Mouse (Mus musculus) CD4-positive, CD25-positive, alpha-beta regulatory T cell (primary cell): Measurements from ENCODE around the gene Mcl1. TPM values are rescaled to one million over a fixed set of nuclear protein-coding genes. Genes with fewer than 3 reads are reported as not detected.

Experiments used
- polyA plus RNA-seq: library from polyadenylated mRNA; unstranded; fragments of 100-300 nt; shearing (Covaris generic); gene quantifications from one replicate; pipeline ENCODE4 v1.2.1, GENCODE M21; 2017

Mcl1 gene
- 602 TPM for polyA plus RNA-seq

DNA sequence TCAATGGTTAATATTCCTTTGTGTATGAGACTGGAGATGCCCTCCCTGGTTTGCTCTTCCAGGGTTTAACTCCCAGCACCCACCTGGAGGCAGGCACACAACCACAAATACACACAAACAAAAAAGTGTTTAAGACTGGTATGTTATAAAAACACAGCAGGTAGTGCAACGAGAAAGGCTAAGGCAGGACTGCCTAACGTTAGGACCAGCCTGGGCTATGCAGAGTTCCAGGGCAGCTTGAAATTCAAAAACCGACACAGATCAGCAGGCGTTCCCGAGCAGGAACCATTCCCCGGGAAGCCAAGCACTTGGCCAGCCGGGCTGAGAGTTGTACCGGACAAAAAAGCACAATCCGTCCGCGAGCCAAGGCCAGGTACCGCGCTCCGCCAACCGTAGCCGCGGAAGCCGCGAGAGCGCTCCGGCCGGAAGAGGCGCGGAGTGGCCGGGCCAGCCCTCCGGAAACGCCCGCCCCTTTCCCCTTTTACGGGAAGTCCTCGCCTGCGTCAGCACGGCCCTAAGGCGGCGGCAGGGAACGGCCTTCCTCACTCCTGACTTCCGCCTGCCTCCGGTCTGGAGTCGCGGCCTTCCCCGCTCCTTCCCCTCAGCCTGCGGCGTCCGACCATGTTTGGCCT is at the start of gene Mcl1:
Gene Mcl1, plus strand, starts transcription at position 553 of the 632 bp plus-strand sequence.

GRCm38 (mm10) chr3:95624628-95625503 is 33.7 kb upstream of the Mcl1 start, which contains the start of gene Ensa:
Gene Ensa, plus strand, starts transcription at chr3:95624993.

GRCm38 (mm10) chr3:95687524-95688421 is 29.2 kb downstream of the Mcl1 start, which contains the start of gene Adamtsl4:
Gene Adamtsl4, minus strand, starts transcription at chr3:95687917.

Other genes starting within 250 kb of the Mcl1 start
- 52.0 TPM for gene Arnt, start 224.4 kb upstream of the Mcl1 start, polyA plus RNA-seq
- gene Ctsk, start 159.5 kb upstream of the Mcl1 start, polyA plus RNA-seq = not detected
- gene Ctss, start 132.0 kb upstream of the Mcl1 start, polyA plus RNA-seq = 350 TPM
- gene Hormad1, start 99.1 kb upstream of the Mcl1 start, polyA plus RNA-seq = not detected
- 42.0 TPM for gene Golph3l, start 69.9 kb upstream of the Mcl1 start, polyA plus RNA-seq
- gene Ensa, start 33.8 kb upstream of the Mcl1 start, polyA plus RNA-seq = 84.3 TPM
- 14.3 TPM for gene Adamtsl4, start 29.1 kb downstream of the Mcl1 start, polyA plus RNA-seq
- 386 TPM for gene Ecm1, start 80.8 kb downstream of the Mcl1 start, polyA plus RNA-seq
- gene Tars2, start 101.4 kb downstream of the Mcl1 start, polyA plus RNA-seq = 90.1 TPM
- 30.2 TPM for gene Rprd2, start 160.1 kb downstream of the Mcl1 start, polyA plus RNA-seq
- gene Prpf3, start 197.1 kb downstream of the Mcl1 start, polyA plus RNA-seq = 58.7 TPM
- gene Mrps21, start 212.7 kb downstream of the Mcl1 start, polyA plus RNA-seq = 216 TPM
- gene Ciart, start 223.5 kb downstream of the Mcl1 start, polyA plus RNA-seq = 5.8 TPM
- gene BC028528, start 233.2 kb downstream of the Mcl1 start, polyA plus RNA-seq = not detected
- 63.2 TPM for gene Aph1a, start 235.2 kb downstream of the Mcl1 start, polyA plus RNA-seq
- gene Car14, start 245.9 kb downstream of the Mcl1 start, polyA plus RNA-seq = not detected